Mouse (Mus musculus) megakaryocyte progenitor cell, adult 5-6 weeks (primary cell): ENCODE data around the gene Surf4. TPM values are rescaled to one million over a fixed set of nuclear protein-coding genes. Genes with fewer than 3 reads are reported as not detected.
"Not testable (repeated sequence)": the region's sequence is repeated elsewhere in the genome, so short reads cannot be mapped to it uniquely, and the experiment has no call there.

ENCODE experiments used
- ATAC-seq: replicated peaks from 2 replicates; pipeline ENCODE4 v1.8.0; 2016; ENCODE audit warnings: mild to moderate bottlenecking, moderate TSS enrichment, inconsistent platforms; ENCODE audit not compliant: poor library complexity
- total RNA-seq, 2 experiments: library from RNA; stranded (forward) in 1 of 2; stranded (reverse) in 1 of 2; fragments of 157-497, 149-512 nt in 1 of 2; fragments of 200-1000 nt in 1 of 2; gene quantifications; 2 replicates each; pipeline versions ENCODE4 v1.2.3 to v1.2.4; 2015 to 2017

The Surf4 gene
- total RNA-seq, 2 experiments from 2014 or later = 114 to 121 TPM

- no peak for ATAC-seq
These were observed 27.3 kb downstream of the Surf4 start for GRCm38 (mm10) chr2:26906431-26906830.

- no peak for ATAC-seq
These were observed 27.8 kb downstream of the Surf4 start for GRCm38 (mm10) chr2:26905936-26906335.

- no peak for ATAC-seq
These were observed 30.4 kb downstream of the Surf4 start for GRCm38 (mm10) chr2:26903311-26903710.

GRCm38 (mm10) chr2:26902467-26903220 is 31.1 kb downstream of the Surf4 start, which contains the start of gene Surf6:
TSS of gene Surf6 (minus strand) at chr2:26902879.
- ATAC-seq = peak; percentile 94

- ATAC-seq = no peak
These were observed 31.8 kb downstream of the Surf4 start for GRCm38 (mm10) chr2:26901834-26902400.

- no peak for ATAC-seq
These were observed 33.0 kb downstream of the Surf4 start for GRCm38 (mm10) chr2:26900731-26901130.

GRCm38 (mm10) chr2:26895898-26896297 is 37.8 kb downstream of the Surf4 start:
- ATAC-seq = no peak

GRCm38 (mm10) chr2:26886170-26886569 is 47.6 kb downstream of the Surf4 start:
- not testable (repeated sequence) for ATAC-seq

GRCm38 (mm10) chr2:26885541-26885940 is 48.2 kb downstream of the Surf4 start:
- ATAC-seq = not testable (repeated sequence)

- no peak for ATAC-seq
These were observed 55.2 kb downstream of the Surf4 start for GRCm38 (mm10) chr2:26878571-26878970.

- no peak for ATAC-seq
These were observed 63.1 kb downstream of the Surf4 start for GRCm38 (mm10) chr2:26870666-26871065.

Other genes starting within 250 kb of the Surf4 start
- gene Abo, start 68.9 kb downstream of the Surf4 start, total RNA-seq (2015) = not detected in 2 replicates
- gene Abo, start 68.9 kb downstream of the Surf4 start, total RNA-seq (2017) = not detected in 2 replicates
- gene Surf6, start 31.0 kb downstream of the Surf4 start, total RNA-seq (2015) = 14.7 and 26.2 TPM in 2 replicates
- 50.7 and 56.8 TPM in 2 replicates for gene Surf6, start 31.0 kb downstream of the Surf4 start, total RNA-seq (2017)
- gene Med22, start 23.3 kb downstream of the Surf4 start, total RNA-seq (2015) = 7.2 and 7.7 TPM in 2 replicates
- 17.0 and 17.6 TPM in 2 replicates for gene Med22, start 23.3 kb downstream of the Surf4 start, total RNA-seq (2017)
- gene Rpl7a, start 23.2 kb downstream of the Surf4 start, total RNA-seq (2015) = 2,379 and 2,445 TPM in 2 replicates
- 2,150 and 2,311 TPM in 2 replicates for gene Rpl7a, start 23.2 kb downstream of the Surf4 start, total RNA-seq (2017)
- gene Surf2, start 17.6 kb downstream of the Surf4 start, total RNA-seq (2015) = 55.3 and 55.8 TPM in 2 replicates
- gene Surf2, start 17.6 kb downstream of the Surf4 start, total RNA-seq (2017) = 62.8 and 86.7 TPM in 2 replicates
- 72.3 and 90.4 TPM in 2 replicates for gene Surf1, start 17.4 kb downstream of the Surf4 start, total RNA-seq (2015)
- gene Surf1, start 17.4 kb downstream of the Surf4 start, total RNA-seq (2017) = 51.3 and 73.5 TPM in 2 replicates
- 0.05 and 0.15 TPM in 2 replicates for gene Stkld1, start 119 bp upstream of the Surf4 start, total RNA-seq (2015)
- gene Stkld1, start 119 bp upstream of the Surf4 start, total RNA-seq (2017) = 0.14 TPM in 1 of 2 replicates, not detected in the other
- gene Rexo4, start 30.5 kb upstream of the Surf4 start, total RNA-seq (2015) = 24.9 and 25.2 TPM in 2 replicates
- gene Rexo4, start 30.5 kb upstream of the Surf4 start, total RNA-seq (2017) = 88.4 and 127 TPM in 2 replicates
- 0.15 and 1.3 TPM in 2 replicates for gene Adamts13, start 39.5 kb upstream of the Surf4 start, total RNA-seq (2015)
- gene Adamts13, start 39.5 kb upstream of the Surf4 start, total RNA-seq (2017) = not detected in 2 replicates
- 15.9 and 18.2 TPM in 2 replicates for gene Cacfd1, start 76.0 kb upstream of the Surf4 start, total RNA-seq (2015)
- gene Cacfd1, start 76.0 kb upstream of the Surf4 start, total RNA-seq (2017) = 5.1 and 11.5 TPM in 2 replicates
- 2.7 and 2.9 TPM in 2 replicates for gene Slc2a6, start 94.1 kb upstream of the Surf4 start, total RNA-seq (2015)
- gene Slc2a6, start 94.1 kb upstream of the Surf4 start, total RNA-seq (2017) = 4.6 and 6.7 TPM in 2 replicates
- gene Mymk, start 138.3 kb upstream of the Surf4 start, total RNA-seq (2015) = not detected in 2 replicates
- gene Mymk, start 138.3 kb upstream of the Surf4 start, total RNA-seq (2017) = not detected in 2 replicates
- gene Adamtsl2, start 145.5 kb upstream of the Surf4 start, total RNA-seq (2015) = not detected in 2 replicates
- gene Adamtsl2, start 145.5 kb upstream of the Surf4 start, total RNA-seq (2017) = not detected in 2 replicates
- gene Fam163b, start 208.6 kb upstream of the Surf4 start, total RNA-seq (2015) = not detected in 2 replicates
- not detected in 2 replicates for gene Fam163b, start 208.6 kb upstream of the Surf4 start, total RNA-seq (2017)
- not detected in 2 replicates for gene Dbh, start 231.3 kb upstream of the Surf4 start, total RNA-seq (2015)
- not detected in 2 replicates for gene Dbh, start 231.3 kb upstream of the Surf4 start, total RNA-seq (2017)